Mouse (Mus musculus): ENCODE results near the gene Mcm7. TPM values are rescaled to one million over a fixed set of nuclear protein-coding genes. Genes with fewer than 3 reads are reported as not detected.
"Not testable (repeated sequence)": the region's sequence is repeated elsewhere in the genome, so short reads cannot be mapped to it uniquely, and the experiment has no call there.

Gene Mcm7
- polyA plus RNA-seq (2016; fragmentation: Nextera tagmentation; extraction: Ambion mirVana), result 189 and 225 TPM in 2 replicates

GRCm38 (mm10) chr5:138171695-138172491, at the start of gene Mcm7, which contains the start of gene Ap4m1:
Gene Mcm7 (minus strand): TSS chr5:138172422.
Gene Ap4m1 (plus strand): TSS chr5:138172002.
- peak within 1 kb of the TSS; percentile 85 for H3K4me3 ChIP-seq
- peaks cover 16% of the 10 kb centered on the region for H3K4me1 ChIP-seq
- under 1% methylated on average over 54 of the region's 54 CpGs for WGBS
- H3K27ac ChIP-seq, result peak within 1 kb of the TSS; percentile 93
- H3K27me3 ChIP-seq (ENCODE audit: insufficient read depth, poor library complexity, severe bottlenecking), result no peaks in the 10 kb centered on the region
- peaks cover 63% of the 10 kb centered on the region for H3K36me3 ChIP-seq
- H3K9me3 ChIP-seq, result no peaks in the 10 kb centered on the region
- peak; percentile 99 for DNase-seq (ENCODE audit: low spot score)

- 65% methylated on average over 2 of the region's 2 CpGs for WGBS
- no peaks in the 10 kb centered on the region for H3K4me1 ChIP-seq
- H3K4me3 ChIP-seq, result no peak overlapping the region
- peaks cover 11% of the 10 kb centered on the region for H3K9me3 ChIP-seq
- H3K27me3 ChIP-seq (ENCODE audit: insufficient read depth, poor library complexity, severe bottlenecking), result no peaks in the 10 kb centered on the region
- no peak overlapping the region for H3K27ac ChIP-seq
- DNase-seq (ENCODE audit: low spot score), result no peak
- H3K36me3 ChIP-seq, result no peaks in the 10 kb centered on the region
Measured at GRCm38 (mm10) chr5:138219864-138220263, 47.6 kb upstream of the Mcm7 start.

- WGBS, result 91% methylated on average over 13 of the region's 13 CpGs
- H3K4me1 ChIP-seq; H3K36me3 ChIP-seq; H3K27ac ChIP-seq; H3K27me3 ChIP-seq (ENCODE audit: insufficient read depth, poor library complexity, severe bottlenecking); DNase-seq (ENCODE audit: low spot score); H3K4me3 ChIP-seq: not testable (repeated sequence)
- peaks cover 11% of the 10 kb centered on the region for H3K9me3 ChIP-seq
Measured at GRCm38 (mm10) chr5:138216632-138217031, 44.4 kb upstream of the Mcm7 start.

GRCm38 (mm10) chr5:138207873-138208272, 35.7 kb upstream of the Mcm7 start:
- Histone ChIP-seq H3K9me3 (0 out of 2 replicates have a peak, but pooled peaks cover 4% of the 10 kb centered on the region), H3K27ac (no peak overlapping the region), H3K4me3 (no peak overlapping the region), H3K27me3 (ENCODE audit: insufficient read depth, poor library complexity, severe bottlenecking) (no peaks in the 10 kb centered on the region), H3K4me1 (no peaks in the 10 kb centered on the region), H3K36me3 (no peaks in the 10 kb centered on the region)
- DNase-seq (ENCODE audit: low spot score), result no peak
- 76% methylated on average over 4 of the region's 4 CpGs for WGBS

- WGBS, result 68% methylated on average over 1 of the region's 1 CpGs
- no peak for DNase-seq (ENCODE audit: low spot score)
- H3K9me3 ChIP-seq, result 0 out of 2 replicates have a peak, but pooled peaks cover 4% of the 10 kb centered on the region
- H3K36me3 ChIP-seq, result no peaks in the 10 kb centered on the region
- no peaks in the 10 kb centered on the region for H3K27me3 ChIP-seq (ENCODE audit: insufficient read depth, poor library complexity, severe bottlenecking)
- no peaks in the 10 kb centered on the region for H3K4me1 ChIP-seq
- H3K27ac ChIP-seq, result no peak overlapping the region
- no peak overlapping the region for H3K4me3 ChIP-seq
Measured at GRCm38 (mm10) chr5:138207253-138207652, 35.0 kb upstream of the Mcm7 start.

- Histone ChIP-seq H3K9me3 (0 out of 2 replicates have a peak, but pooled peaks cover 4% of the 10 kb centered on the region), H3K27ac (no peak overlapping the region), H3K4me1 (no peaks in the 10 kb centered on the region), H3K4me3 (no peak overlapping the region), H3K27me3 (ENCODE audit: insufficient read depth, poor library complexity, severe bottlenecking) (no peaks in the 10 kb centered on the region), H3K36me3 (no peaks in the 10 kb centered on the region)
- DNase-seq (ENCODE audit: low spot score), result no peak
- 77% methylated on average over 3 of the region's 3 CpGs for WGBS
Measured at GRCm38 (mm10) chr5:138202086-138202485, 29.9 kb upstream of the Mcm7 start.

GRCm38 (mm10) chr5:138199576-138199975, 27.4 kb upstream of the Mcm7 start:
- DNase-seq (ENCODE audit: low spot score), result no peak
- 0 out of 2 replicates have a peak, but pooled peaks cover 8% of the 10 kb centered on the region for H3K4me1 ChIP-seq
- H3K36me3 ChIP-seq, result no peaks in the 10 kb centered on the region
- H3K27ac ChIP-seq, result no peak overlapping the region
- no peak overlapping the region for H3K4me3 ChIP-seq
- 0 out of 2 replicates have a peak, but pooled peaks cover 2% of the 10 kb centered on the region for H3K9me3 ChIP-seq
- WGBS, result 19% methylated on average over 1 of the region's 1 CpGs
- H3K27me3 ChIP-seq (ENCODE audit: insufficient read depth, poor library complexity, severe bottlenecking), result no peaks in the 10 kb centered on the region

GRCm38 (mm10) chr5:138195463-138195862, 23.2 kb upstream of the Mcm7 start:
- no peak for DNase-seq (ENCODE audit: low spot score)
- Histone ChIP-seq H3K27me3 (ENCODE audit: insufficient read depth, poor library complexity, severe bottlenecking) (no peaks in the 10 kb centered on the region), H3K4me1 (0 out of 2 replicates have a peak, but pooled peaks cover 10% of the 10 kb centered on the region), H3K27ac (no peak overlapping the region), H3K9me3 (no peaks in the 10 kb centered on the region), H3K36me3 (peaks cover 24% of the 10 kb centered on the region), H3K4me3 (peak overlapping the region; percentile 87)
- 82% methylated on average over 7 of the region's 7 CpGs for WGBS

GRCm38 (mm10) chr5:138194755-138195345, 22.6 kb upstream of the Mcm7 start:
- Histone ChIP-seq H3K36me3 (peaks cover 29% of the 10 kb centered on the region), H3K27ac (peak overlapping the region; percentile 96), H3K4me3 (peak overlapping the region; percentile 87), H3K27me3 (ENCODE audit: insufficient read depth, poor library complexity, severe bottlenecking) (no peaks in the 10 kb centered on the region), H3K4me1 (0 out of 2 replicates have a peak, but pooled peaks cover 10% of the 10 kb centered on the region), H3K9me3 (no peaks in the 10 kb centered on the region)
- 1% methylated on average over 29 of the region's 29 CpGs for WGBS
- peak; percentile 79 for DNase-seq (ENCODE audit: low spot score)

- WGBS, result 8% methylated on average over 54 of the region's 54 CpGs
- Histone ChIP-seq H3K4me3 (peak within 1 kb of the TSS; percentile 87), H3K36me3 (peaks cover 35% of the 10 kb centered on the region), H3K27me3 (ENCODE audit: insufficient read depth, poor library complexity, severe bottlenecking) (no peaks in the 10 kb centered on the region), H3K9me3 (no peaks in the 10 kb centered on the region), H3K27ac (peak within 1 kb of the TSS; percentile 96), H3K4me1 (0 out of 2 replicates have a peak, but pooled peaks cover 10% of the 10 kb centered on the region)
- DNase-seq (ENCODE audit: low spot score), result peak; percentile 91
Measured at GRCm38 (mm10) chr5:138193771-138194727, 21.8 kb upstream of the Mcm7 start, which contains the start of gene Mblac1. Gene Mblac1 (plus strand): TSS chr5:138194314.

- Histone ChIP-seq H3K9me3 (no peaks in the 10 kb centered on the region), H3K4me3 (peak overlapping the region; percentile 73), H3K4me1 (peaks cover 12% of the 10 kb centered on the region; the same call in 1 of the 2 replicates), H3K27ac (peak overlapping the region; percentile 93), H3K36me3 (peaks cover 46% of the 10 kb centered on the region), H3K27me3 (ENCODE audit: insufficient read depth, poor library complexity, severe bottlenecking) (no peaks in the 10 kb centered on the region)
- DNase-seq (ENCODE audit: low spot score), result peak; percentile 90
- WGBS, result 0% methylated on average over 10 of the region's 10 CpGs
Measured at GRCm38 (mm10) chr5:138187661-138188306, 15.6 kb upstream of the Mcm7 start.

Measured in heart, embryonic 10.5 days (tissue).